Mouse (Mus musculus): ENCODE data around the gene Sugp2. TPM values are rescaled to one million over a fixed set of nuclear protein-coding genes. Genes with fewer than 3 reads are reported as not detected.

The Sugp2 gene
- polyA plus RNA-seq, 1 experiment from 2014 or later = 28.0 TPM

DNA sequence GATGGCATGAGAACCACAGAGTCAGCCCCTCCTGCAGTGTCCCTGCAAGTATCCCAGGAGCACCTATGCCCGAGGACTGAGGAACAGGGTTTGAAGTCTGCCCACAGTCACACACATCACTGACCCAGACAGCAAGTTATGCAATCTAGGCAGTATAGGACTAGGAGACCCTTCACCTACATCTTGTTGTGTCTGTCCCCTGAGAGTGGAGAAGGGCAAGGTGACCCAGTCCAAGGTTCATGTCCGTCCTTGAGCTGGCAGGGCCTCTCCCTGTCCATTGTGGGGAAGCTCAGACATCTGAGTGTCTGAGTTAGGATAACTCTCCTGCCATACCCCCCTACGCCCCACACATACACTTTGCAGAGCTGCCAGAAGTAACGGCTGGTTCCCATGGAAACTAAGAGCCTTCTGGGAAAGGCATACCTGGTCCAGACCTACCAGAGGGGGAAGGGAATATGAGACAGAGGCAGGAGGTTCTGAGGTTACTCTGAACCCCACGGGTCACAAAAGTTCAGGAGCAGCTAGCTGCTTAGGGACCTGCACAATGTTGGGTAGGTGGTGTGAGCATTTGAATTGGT is 14.8 kb upstream of the Sugp2 start:
- Histone ChIP-seq H3K4me3 (ENCODE audit: low read length) (no peak overlapping the region), H3K36me3 (ENCODE audit: insufficient read depth, low read length) (peaks cover 2% of the 10 kb centered on the region; the same call in 1 of the 2 replicates), H3K27ac (ENCODE audit: low read length) (no peak overlapping the region), H3K27me3 (ENCODE audit: insufficient read depth, low read length) (no peaks in the 10 kb centered on the region), H3K9me3 (ENCODE audit: low read length) (no peaks in the 10 kb centered on the region), H3K4me2 (replicated peaks; ENCODE audit: low read depth, low read length) (no peak overlapping the region), H3K9ac (replicated peaks; ENCODE audit: low read length) (no peak overlapping the region), H3K4me1 (ENCODE audit: insufficient read depth, low read length) (no peaks in the 10 kb centered on the region)
- no peak for ATAC-seq (ENCODE audit: low FRiP score, low TSS enrichment)
- WGBS = 50% methylated on average over 5 of the region's 5 CpGs

DNA sequence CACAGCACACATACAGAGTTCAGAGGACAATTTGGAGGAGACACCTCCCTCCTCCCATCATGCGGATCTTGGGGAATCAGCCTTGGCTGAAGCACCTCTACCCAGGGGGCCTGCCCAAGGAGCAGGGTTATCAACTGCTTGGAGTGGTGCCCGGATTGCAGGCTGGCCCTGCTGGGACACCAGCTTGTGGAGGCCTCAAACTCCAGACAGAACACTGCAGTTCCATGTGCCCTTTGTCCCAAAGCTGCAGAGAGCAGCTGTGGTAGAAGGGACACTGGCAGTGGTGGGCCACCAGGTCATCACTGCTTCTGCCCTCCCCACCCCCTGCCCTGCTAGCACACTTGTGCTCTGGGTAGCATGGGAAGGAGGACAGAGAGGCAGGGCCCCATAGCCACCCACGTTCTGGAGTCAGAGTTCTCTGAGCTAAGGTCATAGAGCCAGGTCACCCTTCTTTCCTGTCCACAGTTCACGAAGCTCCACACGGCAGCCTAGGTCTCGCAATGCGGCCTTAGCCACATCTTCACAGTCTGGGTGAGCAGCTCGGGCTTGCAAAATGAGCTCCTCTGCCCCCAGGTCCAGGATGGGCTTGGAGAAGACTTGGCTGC is 13.7 kb upstream of the Sugp2 start:
- 63% methylated on average over 8 of the region's 8 CpGs for WGBS
- ATAC-seq (ENCODE audit: low FRiP score, low TSS enrichment) = no peak
- Histone ChIP-seq H3K36me3 (ENCODE audit: insufficient read depth, low read length) (peaks cover 9% of the 10 kb centered on the region; the same call in 1 of the 2 replicates), H3K4me3 (ENCODE audit: low read length) (no peak overlapping the region), H3K27me3 (ENCODE audit: insufficient read depth, low read length) (no peaks in the 10 kb centered on the region), H3K4me1 (ENCODE audit: insufficient read depth, low read length) (no peaks in the 10 kb centered on the region), H3K9ac (replicated peaks; ENCODE audit: low read length) (0 out of 2 replicates have a peak overlapping the region, but pooled peaks have one; percentile 27), H3K9me3 (ENCODE audit: low read length) (no peaks in the 10 kb centered on the region), H3K27ac (ENCODE audit: low read length) (no peak overlapping the region), H3K4me2 (replicated peaks; ENCODE audit: low read depth, low read length) (no peak overlapping the region)

DNA sequence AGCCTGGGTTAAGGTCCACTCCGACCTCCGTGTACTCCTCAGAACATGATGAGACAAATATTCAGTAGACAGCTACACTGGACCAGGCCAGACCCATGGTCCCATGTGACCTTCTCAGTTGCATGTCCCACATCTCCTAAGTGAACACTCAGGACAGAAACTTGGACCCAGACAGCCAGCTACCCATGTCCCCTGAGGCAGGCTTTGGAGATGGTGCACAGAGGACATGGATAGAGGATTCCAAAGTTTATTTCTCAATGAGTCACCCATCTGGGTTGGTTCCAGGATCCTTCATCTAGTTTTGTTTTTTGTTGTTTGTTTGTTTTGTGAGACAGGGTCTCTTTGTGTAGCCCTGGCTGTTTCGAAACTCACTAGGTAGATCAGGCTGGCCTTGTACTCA is 13.1 kb upstream of the Sugp2 start:
- Histone ChIP-seq H3K27ac (ENCODE audit: low read length) (no peak overlapping the region), H3K36me3 (ENCODE audit: insufficient read depth, low read length) (peaks cover 9% of the 10 kb centered on the region; the same call in 1 of the 2 replicates), H3K4me1 (ENCODE audit: insufficient read depth, low read length) (no peaks in the 10 kb centered on the region), H3K4me2 (replicated peaks; ENCODE audit: low read depth, low read length) (no peak overlapping the region), H3K9me3 (ENCODE audit: low read length) (no peaks in the 10 kb centered on the region), H3K4me3 (ENCODE audit: low read length) (no peak overlapping the region), H3K27me3 (ENCODE audit: insufficient read depth, low read length) (no peaks in the 10 kb centered on the region), H3K9ac (replicated peaks; ENCODE audit: low read length) (0 out of 2 replicates have a peak overlapping the region, but pooled peaks have one; percentile 27)
- WGBS = 93% methylated on average over 3 of the region's 3 CpGs
- ATAC-seq (ENCODE audit: low FRiP score, low TSS enrichment) = no peak

DNA sequence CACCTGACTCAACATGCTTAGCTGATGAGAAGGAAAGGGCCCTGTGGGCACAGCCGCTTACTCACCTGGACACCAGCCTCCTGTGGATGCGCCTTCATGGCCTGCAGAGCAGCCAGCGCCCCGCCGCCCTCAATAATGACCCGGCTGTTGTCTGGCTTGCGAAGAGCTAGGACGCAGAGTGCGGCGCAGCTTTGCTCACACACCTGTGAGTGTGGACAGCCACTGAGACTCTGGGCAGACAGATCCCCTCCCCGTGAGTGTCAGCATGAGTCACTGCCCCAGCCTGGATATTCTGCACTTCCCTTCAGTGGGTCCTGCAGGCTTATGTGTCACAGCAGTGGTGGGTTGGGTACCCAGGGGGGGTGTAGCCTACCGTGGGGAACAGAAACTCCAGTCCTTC is 12.0 kb upstream of the Sugp2 start:
- Histone ChIP-seq H3K4me1 (ENCODE audit: insufficient read depth, low read length) (no peaks in the 10 kb centered on the region), H3K27me3 (ENCODE audit: insufficient read depth, low read length) (no peaks in the 10 kb centered on the region), H3K9me3 (ENCODE audit: low read length) (no peaks in the 10 kb centered on the region), H3K36me3 (ENCODE audit: insufficient read depth, low read length) (peaks cover 9% of the 10 kb centered on the region; the same call in 1 of the 2 replicates), H3K4me2 (replicated peaks; ENCODE audit: low read depth, low read length) (no peak overlapping the region), H3K4me3 (ENCODE audit: low read length) (no peak overlapping the region), H3K9ac (replicated peaks; ENCODE audit: low read length) (no peak overlapping the region), H3K27ac (ENCODE audit: low read length) (no peak overlapping the region)
- 96% methylated on average over 12 of the region's 12 CpGs for WGBS
- no peak for ATAC-seq (ENCODE audit: low FRiP score, low TSS enrichment)

DNA sequence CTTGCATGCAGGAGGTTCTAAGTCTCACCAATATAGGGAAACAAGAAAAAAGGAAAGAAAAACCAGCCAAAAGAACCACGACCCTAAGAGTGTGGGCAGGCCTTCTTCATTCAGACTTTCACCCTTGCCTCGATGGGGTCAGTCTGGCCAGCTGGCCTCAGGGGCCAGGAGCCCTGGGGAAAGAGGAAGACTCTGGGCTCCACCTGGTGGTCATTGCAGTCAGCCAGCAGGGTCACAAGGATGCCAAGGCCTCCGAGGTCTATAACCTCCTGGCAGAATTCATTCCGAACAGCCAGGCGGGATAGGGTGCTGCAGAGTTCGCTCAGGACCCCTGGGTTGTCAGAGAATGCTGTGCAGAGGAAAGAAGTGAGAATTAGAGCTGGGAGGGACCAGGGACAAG is 10.7 kb upstream of the Sugp2 start:
- Histone ChIP-seq H3K4me1 (ENCODE audit: insufficient read depth, low read length) (no peaks in the 10 kb centered on the region), H3K9ac (replicated peaks; ENCODE audit: low read length) (no peak overlapping the region), H3K9me3 (ENCODE audit: low read length) (no peaks in the 10 kb centered on the region), H3K27me3 (ENCODE audit: insufficient read depth, low read length) (no peaks in the 10 kb centered on the region), H3K4me3 (ENCODE audit: low read length) (no peak overlapping the region), H3K4me2 (replicated peaks; ENCODE audit: low read depth, low read length) (no peak overlapping the region), H3K27ac (ENCODE audit: low read length) (no peak overlapping the region), H3K36me3 (ENCODE audit: insufficient read depth, low read length) (peaks cover 9% of the 10 kb centered on the region; the same call in 1 of the 2 replicates)
- WGBS = 41% methylated on average over 6 of the region's 6 CpGs
- no peak for ATAC-seq (ENCODE audit: low FRiP score, low TSS enrichment)

DNA sequence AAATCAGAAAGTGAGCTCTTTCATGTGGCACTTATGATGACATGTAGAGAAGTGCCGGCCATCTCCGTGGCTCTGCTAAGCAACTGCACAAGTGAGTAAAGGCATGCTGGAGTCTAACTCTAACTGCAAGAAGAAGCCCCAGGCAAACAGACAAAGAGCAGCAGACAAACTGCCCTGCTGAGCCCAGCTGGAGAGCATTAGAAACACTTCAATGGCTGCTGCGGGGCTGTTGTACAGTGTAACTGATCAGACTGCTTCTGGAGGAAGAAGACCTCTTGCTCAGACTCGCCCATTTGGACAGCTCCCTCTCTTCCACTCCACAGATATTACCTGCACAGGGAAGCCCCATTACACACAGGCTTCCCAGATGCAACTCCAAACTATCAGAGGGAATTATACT is 6.0 kb upstream of the Sugp2 start:
- H3K4me3 ChIP-seq (ENCODE audit: low read length) = no peak overlapping the region
- no peak overlapping the region for H3K4me2 ChIP-seq (replicated peaks; ENCODE audit: low read depth, low read length)
- H3K9ac ChIP-seq (replicated peaks; ENCODE audit: low read length) = no peak overlapping the region
- 81% methylated on average over 4 of the region's 4 CpGs for WGBS
- H3K36me3 ChIP-seq (ENCODE audit: insufficient read depth, low read length) = peaks cover 20% of the 10 kb centered on the region; the same call in 1 of the 2 replicates
- no peaks in the 10 kb centered on the region; the same call in 1 of the 2 replicates for H3K4me1 ChIP-seq (ENCODE audit: insufficient read depth, low read length)
- H3K27me3 ChIP-seq (ENCODE audit: insufficient read depth, low read length) = no peaks in the 10 kb centered on the region
- no peak for ATAC-seq (ENCODE audit: low FRiP score, low TSS enrichment)
- H3K27ac ChIP-seq (ENCODE audit: low read length) = no peak overlapping the region
- no peaks in the 10 kb centered on the region for H3K9me3 ChIP-seq (ENCODE audit: low read length)

DNA sequence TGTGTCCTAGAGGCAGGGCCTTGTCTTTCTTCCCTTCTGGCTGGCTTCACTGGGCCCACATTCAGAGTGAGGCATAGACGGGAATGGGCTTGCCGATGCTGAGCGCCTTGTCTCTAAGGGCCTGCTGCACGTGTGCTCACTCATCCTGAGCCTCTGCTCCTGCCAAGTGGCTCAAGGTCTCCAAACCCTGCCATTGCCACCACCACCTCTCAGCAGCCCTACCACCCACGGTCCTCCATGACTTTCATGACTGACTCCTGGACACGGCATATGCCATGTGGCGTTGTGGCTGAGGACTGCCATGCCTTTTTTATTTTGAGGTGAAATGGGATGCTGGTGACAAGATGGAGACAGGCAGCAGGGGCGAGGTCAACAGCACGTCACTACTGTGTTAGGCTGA is 3.2 kb upstream of the Sugp2 start:
- Histone ChIP-seq H3K4me3 (ENCODE audit: low read length) (no peak overlapping the region), H3K27me3 (ENCODE audit: insufficient read depth, low read length) (no peaks in the 10 kb centered on the region), H3K4me1 (ENCODE audit: insufficient read depth, low read length) (peaks cover 16% of the 10 kb centered on the region), H3K9ac (replicated peaks; ENCODE audit: low read length) (no peak overlapping the region), H3K36me3 (ENCODE audit: insufficient read depth, low read length) (peaks cover 11% of the 10 kb centered on the region; the same call in 1 of the 2 replicates), H3K9me3 (ENCODE audit: low read length) (no peaks in the 10 kb centered on the region), H3K4me2 (replicated peaks; ENCODE audit: low read depth, low read length) (no peak overlapping the region), H3K27ac (ENCODE audit: low read length) (no peak overlapping the region)
- no peak for ATAC-seq (ENCODE audit: low FRiP score, low TSS enrichment)
- 93% methylated on average over 9 of the region's 9 CpGs for WGBS

DNA sequence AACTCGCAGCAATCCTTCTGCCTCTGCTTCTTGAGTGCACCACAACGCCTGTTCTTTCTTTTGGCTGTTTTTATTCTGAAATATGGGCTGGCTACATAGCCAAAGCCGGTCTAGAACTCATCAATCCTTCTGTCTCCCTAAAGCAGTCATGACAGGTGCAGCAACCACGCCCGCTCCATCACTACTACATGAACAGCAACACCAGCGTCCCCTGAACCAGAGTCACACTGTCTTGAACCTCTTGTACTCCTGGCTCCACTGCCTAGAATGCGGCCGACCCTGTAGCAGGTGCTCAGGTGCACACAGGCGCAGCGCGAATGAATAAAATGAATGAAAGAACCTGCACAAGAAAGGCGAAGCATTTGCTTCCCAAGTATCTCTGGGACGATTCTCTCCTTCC is 420 bp upstream of the Sugp2 start:
- H3K27ac ChIP-seq (ENCODE audit: low read length) = no peak overlapping the region
- H3K4me1 ChIP-seq (ENCODE audit: insufficient read depth, low read length) = peaks cover 21% of the 10 kb centered on the region
- WGBS = 6% methylated on average over 13 of the region's 13 CpGs
- peak overlapping the region; percentile 85 for H3K4me2 ChIP-seq (replicated peaks; ENCODE audit: low read depth, low read length)
- no peaks in the 10 kb centered on the region for H3K9me3 ChIP-seq (ENCODE audit: low read length)
- H3K36me3 ChIP-seq (ENCODE audit: insufficient read depth, low read length) = peaks cover 31% of the 10 kb centered on the region; the same call in 1 of the 2 replicates
- no peaks in the 10 kb centered on the region for H3K27me3 ChIP-seq (ENCODE audit: insufficient read depth, low read length)
- peak overlapping the region; percentile 76 for H3K4me3 ChIP-seq (ENCODE audit: low read length)
- peak; percentile 16; the same call in 1 of the 2 replicates for ATAC-seq (ENCODE audit: low FRiP score, low TSS enrichment)
- peak overlapping the region; percentile 88 for H3K9ac ChIP-seq (replicated peaks; ENCODE audit: low read length)

DNA sequence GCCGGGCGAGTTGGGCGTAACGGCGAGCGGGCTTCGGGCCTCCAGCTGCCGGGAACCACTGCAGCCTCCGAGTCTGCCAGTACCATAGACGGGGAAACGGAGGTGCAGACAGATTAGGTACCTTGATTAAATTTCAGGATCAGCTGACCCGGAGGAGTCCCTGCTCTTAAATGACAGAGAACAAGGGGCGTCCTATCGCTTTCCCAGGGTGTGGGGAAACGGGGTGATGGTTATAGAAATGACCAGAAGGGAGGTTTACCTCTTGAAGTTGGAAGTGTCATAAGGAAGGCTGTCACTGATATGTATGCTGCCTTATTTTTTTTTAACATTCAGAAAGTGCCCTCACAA is 729 bp downstream of the Sugp2 start:
- peaks cover 28% of the 10 kb centered on the region; the same call in 1 of the 2 replicates for H3K36me3 ChIP-seq (ENCODE audit: insufficient read depth, low read length)
- H3K4me1 ChIP-seq (ENCODE audit: insufficient read depth, low read length) = peaks cover 21% of the 10 kb centered on the region
- peak overlapping the region; percentile 76 for H3K4me3 ChIP-seq (ENCODE audit: low read length)
- no peak for ATAC-seq (ENCODE audit: low FRiP score, low TSS enrichment)
- H3K4me2 ChIP-seq (replicated peaks; ENCODE audit: low read depth, low read length) = peak overlapping the region; percentile 85
- H3K27ac ChIP-seq (ENCODE audit: low read length) = peak overlapping the region; percentile 94
- H3K9me3 ChIP-seq (ENCODE audit: low read length) = no peaks in the 10 kb centered on the region
- no peaks in the 10 kb centered on the region for H3K27me3 ChIP-seq (ENCODE audit: insufficient read depth, low read length)
- WGBS = under 1% methylated on average over 15 of the region's 15 CpGs
- H3K9ac ChIP-seq (replicated peaks; ENCODE audit: low read length) = peak overlapping the region; percentile 88

DNA sequence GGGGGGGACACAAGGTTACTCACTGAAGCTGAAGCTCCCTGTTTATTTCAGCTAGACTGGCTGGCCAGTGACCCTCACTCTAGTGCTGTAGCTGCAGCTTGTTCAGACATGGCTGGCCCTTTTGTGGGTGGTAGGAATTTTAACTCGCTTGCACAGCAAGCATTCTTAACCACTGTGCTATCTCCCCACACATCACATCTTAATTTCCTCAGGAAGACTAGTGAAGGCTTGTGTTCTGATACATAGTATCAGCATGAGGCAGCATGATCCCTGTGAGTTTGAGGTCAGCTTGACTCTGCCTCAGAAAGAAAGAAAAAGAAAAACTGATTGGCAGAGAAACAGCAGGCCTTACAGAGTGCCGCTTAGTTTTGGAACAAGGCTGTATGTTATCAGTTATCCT is 3.8 kb downstream of the Sugp2 start:
- Histone ChIP-seq H3K4me2 (replicated peaks; ENCODE audit: low read depth, low read length) (no peak overlapping the region), H3K27ac (ENCODE audit: low read length) (no peak overlapping the region), H3K4me3 (ENCODE audit: low read length) (no peak overlapping the region), H3K36me3 (ENCODE audit: insufficient read depth, low read length) (peaks cover 52% of the 10 kb centered on the region), H3K9me3 (ENCODE audit: low read length) (no peaks in the 10 kb centered on the region), H3K4me1 (ENCODE audit: insufficient read depth, low read length) (peaks cover 21% of the 10 kb centered on the region), H3K27me3 (ENCODE audit: insufficient read depth, low read length) (no peaks in the 10 kb centered on the region), H3K9ac (replicated peaks; ENCODE audit: low read length) (no peak overlapping the region)
- WGBS = 87% methylated on average over 2 of the region's 2 CpGs
- ATAC-seq (ENCODE audit: low FRiP score, low TSS enrichment) = no peak

Measured in kidney, embryonic 16.5 days (tissue).